Mouse (Mus musculus) cerebellum, postnatal 36 days (tissue): ENCODE measurements at regions not wholly inside any gene's neighbourhood (a gene's known extent, or its start where the extent isn't known, plus 50 kb on each side); places are given as distances from the start of the nearest gene placed in this dataset.
"Not testable (repeated sequence)": the region's sequence is repeated elsewhere in the genome, so short reads cannot be mapped to it uniquely, and the experiment has no call there.

Experiments used
- DNase-seq, 2 experiments: peaks; one replicate each; pipeline ENCODE4 v3.0.0; 2021 to 2022; ENCODE audit warnings: mixed read lengths in 2 of 2

DNA sequence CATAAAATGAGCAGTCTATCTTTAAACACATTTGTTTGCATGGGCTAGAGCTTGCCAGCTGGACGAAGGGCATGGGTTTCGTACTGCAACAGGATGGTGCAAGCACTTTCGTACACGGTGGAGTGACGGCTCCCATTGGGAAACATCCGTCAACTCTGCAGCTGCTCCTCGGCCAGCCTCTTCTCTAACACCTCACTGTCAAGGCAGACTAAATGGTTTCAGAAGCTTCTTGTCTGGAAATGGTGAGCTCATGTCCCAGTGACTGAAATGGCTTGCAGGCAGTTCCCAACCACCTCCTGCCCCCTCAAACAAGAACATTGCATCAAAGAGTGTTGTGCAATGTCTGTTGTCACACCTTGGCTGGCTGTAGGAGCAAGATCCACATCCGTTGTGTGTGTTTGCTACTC is 163.4 kb downstream of the Trib2 start:
- no peak for DNase-seq

DNA sequence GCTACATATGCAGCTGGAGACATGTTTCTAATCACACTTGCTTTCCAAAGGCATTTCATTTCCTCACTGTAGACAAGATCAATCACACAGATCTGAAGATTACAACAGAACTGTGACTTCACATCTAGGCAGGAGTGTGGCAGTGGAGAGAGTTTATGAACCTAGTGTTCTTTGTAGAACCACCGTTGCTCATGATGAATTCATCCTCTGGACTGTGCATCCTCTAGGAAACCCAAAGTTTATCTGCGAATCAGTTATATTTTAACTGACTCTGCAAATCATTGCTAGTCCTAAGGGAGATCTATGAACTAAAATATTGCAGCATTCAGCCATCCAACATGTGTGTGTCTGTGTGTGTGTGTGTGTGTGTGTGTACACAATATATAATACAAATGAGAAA is 165.4 kb downstream of the Trib2 start:
- no peak for DNase-seq

DNA sequence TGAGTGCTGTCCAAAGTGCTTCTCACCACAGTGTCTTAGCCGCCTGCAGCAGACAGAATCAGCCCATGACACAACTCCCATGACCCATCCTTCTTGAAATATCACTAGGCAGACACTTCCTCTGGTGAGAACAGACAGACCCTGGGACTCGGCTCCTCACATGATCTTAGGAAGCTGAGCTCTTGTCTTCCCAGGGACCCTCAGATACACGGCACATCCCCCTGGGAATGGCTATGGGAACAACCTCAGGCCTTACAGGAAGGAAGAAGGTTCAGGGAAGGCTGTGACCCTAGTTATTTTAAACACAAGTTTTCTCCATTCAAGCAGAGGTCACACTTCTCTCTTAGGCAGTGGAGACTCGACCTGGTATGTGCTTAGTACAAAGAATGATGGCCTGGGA is 166.8 kb downstream of the Trib2 start:
- DNase-seq, result no peak

DNA sequence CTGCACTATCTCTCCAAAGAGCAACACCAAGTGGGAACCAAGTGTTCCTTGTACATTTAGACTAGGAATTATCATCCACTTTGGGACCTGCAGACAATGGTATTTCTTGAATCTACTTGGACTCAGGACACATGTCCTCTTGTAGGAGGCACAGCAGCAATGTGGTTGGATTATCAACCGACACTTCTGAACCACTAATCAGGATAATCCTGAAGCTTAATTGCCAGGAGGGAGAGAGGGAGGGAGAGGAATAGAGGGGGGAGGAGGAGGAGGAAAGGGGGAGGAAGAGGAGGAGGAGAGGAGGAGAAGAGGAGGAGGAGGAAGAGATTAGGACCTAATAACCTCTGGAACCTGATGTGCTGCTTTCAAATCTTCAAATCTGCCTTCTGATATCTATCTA is 167.5 kb downstream of the Trib2 start:
- DNase-seq, result no peak

DNA sequence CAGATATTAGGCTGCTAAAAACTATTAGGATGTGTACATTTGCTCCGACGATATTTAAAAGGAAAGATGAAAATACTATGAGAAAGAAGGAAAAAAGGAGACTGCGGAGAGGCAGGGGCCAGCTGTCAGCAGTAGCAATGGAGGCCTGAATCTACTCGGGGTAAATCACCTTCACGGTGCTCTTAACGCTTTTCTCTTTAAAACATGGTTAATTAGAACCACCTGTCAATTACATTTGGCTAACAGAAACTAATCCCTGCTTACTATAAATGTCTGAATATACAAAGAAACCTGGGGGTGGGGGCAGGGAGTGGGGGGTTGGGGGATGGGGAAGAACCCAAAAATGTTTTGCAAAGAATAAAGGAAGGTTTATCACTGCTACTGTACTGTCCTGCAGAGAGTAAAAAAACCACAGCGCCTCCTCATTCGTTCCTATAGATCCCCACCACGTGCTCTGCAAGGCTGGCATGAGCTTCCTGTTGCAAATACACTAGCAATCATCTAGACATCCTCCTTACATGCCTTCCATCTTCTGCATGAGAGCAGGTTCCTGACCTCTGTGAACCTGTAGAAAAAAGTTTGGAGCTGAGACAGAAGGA is 172.5 kb downstream of the Trib2 start:
- no peak for DNase-seq

DNA sequence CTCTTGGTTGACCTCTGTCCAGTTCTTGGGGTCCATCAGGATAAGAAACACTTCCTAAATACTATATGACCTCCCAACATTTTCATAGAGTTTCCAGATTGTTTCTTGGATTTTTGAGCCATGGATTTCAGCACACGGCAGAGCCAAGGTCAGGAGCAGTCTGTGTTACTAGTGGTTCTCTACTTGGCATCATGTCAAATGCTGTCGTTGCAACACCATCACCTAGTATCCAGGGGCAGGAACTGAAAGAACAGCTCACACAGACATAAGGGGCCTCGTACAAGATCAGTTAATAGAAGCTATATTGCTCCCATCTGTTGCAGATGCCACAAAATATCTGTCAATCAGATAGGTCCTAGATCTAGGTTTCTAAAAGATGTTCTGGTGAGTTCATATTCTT is 173.1 kb downstream of the Trib2 start:
- DNase-seq, result no peak

DNA sequence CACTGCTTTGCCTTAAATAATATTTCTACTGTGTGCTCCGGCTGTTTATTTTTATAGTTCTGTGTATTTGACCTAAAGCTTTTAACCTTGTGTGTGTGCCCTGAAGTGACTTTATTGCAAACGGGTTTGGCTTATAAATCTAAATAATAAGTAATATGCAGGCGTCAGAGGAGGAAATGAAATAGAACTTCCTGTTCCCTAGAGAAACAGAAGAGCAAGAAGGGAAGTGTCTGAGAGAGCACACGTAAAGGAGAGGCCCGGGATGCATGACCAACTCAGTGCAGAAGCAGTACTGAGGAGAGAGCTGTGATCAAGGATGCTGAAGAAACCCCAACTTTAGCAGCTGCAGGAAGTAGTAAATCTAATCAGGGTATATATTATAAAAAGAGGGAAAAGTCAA is 176.4 kb downstream of the Trib2 start:
- DNase-seq, result no peak

DNA sequence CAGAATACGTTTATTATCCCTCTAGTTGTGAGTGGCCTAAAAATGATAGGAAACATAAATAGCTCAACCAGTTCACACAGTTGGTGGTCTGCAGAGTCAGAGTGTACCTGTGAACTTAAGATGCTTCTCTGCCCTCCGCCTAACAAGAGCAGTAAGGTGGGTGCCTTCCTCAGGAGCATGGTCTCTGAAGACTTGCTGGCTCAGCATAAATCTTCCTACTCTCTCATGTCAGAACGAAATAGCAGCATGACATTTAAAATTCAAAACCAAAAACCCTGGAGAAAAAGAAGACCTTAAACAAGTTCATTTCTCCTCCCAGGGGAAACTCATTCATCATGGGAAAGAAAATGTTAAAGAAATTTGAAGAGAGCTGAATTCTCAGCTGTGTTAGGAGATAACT is 186.8 kb downstream of the Trib2 start:
- DNase-seq, result no peak

DNA sequence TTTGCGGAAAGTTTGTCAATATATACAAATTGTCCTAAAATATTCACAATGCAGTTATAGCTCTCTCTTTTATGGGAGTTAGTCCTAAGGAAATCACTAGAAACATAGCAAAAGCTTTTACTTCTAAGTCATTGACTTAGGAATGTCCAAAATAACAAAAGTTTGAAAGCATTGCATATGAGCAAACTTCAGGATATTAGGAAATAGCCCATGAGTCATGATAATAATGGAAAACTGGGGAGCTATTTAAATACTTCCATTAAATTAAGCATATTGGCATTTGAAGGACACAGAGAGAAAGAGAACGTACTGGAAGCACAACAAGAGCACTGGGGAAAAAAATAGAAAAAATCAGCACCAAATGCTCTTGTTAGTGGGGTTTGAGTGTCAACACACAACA is 197.2 kb downstream of the Trib2 start:
- no peak for DNase-seq

DNA sequence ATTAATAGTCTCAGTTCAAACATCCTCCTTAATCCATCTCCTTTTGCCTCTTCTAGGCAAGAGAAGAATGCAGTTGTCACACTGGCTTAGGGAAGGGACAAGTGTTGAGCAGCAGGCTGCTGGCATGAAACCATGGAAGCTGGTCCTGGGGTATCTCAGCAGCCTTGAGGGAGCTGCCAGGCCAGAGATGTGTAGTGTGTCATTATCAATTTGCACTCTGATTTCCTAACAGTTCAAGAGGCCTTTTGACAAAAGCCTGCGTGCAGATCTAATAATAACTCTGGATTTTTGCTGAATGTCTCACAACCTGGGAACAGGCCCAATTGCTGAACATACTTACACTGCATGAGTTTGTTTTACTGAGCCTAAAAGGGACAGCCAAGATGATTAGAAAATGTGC is 199.4 kb downstream of the Trib2 start:
- DNase-seq, result no peak

DNA sequence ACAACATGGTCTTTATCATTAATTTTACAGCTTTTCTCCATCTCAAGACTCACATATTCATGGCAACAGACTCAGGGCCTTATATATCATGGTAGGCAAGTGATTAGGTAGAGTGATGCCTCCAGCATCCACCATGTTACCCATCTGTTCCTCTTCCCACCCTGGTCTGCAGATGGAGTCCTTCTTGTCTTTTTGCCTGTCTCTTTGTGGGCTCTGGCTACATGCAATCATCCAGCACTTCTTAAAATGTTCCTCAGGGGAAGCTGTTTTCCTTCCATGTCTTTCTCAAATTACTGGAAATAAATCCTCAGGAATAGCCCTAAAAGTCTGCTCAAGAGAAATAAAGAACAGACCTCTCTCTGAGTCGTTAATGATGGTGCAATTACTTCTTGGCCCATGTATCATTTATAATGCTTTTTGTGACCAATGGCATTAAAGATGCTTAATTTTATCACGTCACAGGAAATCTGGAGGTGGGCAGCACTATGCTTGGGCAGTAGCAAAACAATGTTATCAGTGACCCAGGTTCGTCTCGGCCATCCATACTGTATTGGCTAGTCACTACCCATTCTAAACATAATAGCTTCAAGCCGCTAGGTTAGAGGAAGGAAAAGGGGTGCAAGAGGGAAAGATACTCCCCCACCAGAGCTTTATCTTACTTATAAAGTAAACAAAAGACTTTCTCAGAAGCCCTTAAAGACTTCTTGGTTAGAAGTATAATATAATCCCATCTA is 204.7 kb downstream of the Trib2 start:
- no peak for DNase-seq

DNA sequence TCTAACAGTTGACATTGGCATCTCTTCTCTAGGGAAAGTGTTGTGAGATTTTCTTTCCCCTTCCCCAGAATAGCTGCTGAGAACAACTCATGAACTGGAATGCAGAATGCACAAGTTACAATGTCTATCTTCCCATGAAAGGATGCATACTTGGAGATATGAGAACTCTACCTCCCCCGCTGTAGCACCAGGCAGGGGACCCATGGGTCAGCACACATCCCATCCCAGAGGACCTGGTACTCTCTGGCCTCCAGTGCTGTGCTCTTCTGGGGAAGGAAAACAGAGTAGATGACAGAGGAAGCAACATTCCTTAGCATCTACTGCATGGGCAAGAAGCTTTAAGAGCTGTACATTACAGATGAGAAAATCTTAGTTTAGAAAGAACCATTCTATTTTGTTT is 209.6 kb downstream of the Trib2 start:
- no peak for DNase-seq

DNA sequence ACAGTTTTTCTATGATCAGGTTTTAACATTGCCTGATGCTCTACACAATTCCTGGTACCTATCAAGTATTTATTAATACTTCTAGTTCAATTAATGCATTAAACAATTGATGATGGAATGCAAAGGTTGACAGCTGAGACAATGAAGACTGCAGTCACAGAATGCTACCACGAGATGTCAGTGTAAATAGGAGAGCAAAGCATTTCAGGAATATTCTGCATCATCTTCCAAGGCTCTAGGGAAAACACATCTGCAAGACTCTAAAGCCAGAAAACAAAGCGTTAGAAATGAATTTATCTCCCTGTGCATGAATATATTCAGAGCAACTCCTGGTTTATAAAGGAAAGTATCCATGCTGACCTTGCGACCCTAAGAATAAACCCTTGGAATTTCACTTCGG is 210.6 kb downstream of the Trib2 start:
- no peak for DNase-seq

DNA sequence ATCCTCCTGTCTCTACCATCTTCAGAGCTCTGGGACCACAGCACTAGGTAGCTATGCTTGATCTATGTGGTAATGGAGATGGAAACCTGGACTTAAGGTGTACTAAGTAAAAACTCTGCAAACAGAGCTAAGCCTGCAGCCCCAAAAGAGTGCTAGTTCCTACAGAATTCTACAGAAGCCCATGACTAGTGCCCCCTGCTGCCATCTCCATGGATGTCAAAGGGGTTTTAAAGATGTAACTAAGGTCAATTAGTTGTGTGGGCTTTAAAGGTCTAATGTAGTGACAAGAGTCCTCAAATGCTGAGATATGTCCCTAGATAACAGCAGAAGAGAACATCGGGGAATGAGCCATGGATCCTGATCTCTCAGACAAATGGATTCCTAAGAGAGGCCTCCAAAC is 212.1 kb downstream of the Trib2 start:
- no peak for DNase-seq

DNA sequence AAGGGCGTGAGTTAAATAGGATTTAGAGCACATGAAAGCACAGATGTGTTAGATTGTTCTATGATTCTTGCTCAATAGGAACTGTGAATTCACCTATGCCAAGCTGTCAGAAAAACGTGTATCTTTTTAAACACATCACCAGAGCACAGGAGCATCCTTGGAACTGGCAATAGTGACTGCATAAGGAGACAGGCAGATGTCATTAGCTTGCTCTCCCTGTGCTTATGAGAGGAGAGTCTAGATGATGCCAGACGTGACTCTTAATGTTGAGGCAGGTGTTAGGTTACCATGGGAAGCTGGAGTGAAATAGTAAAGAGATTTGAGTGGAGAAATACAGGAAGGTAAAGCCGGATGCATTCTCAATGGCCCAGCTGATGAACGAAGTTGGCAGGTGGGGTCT is 212.8 kb downstream of the Trib2 start:
- no peak for DNase-seq

DNA sequence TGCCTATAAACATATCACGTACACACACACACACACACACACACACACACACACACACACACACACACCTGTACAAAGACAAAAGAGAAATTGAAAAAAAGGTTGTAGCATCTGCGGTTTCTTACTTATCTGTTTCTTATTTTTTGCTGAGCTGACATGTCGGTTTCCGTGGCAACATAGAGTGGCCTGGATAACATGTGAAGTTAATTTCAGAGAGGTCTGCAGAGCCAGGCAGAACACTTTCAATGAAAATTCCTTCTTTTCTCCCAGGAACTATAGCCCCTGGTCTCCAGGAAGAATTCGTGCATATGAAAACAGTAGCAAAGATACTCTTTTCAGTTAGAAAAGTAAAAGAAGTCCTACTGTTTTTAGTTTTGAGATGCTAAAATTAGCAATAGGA is 213.4 kb downstream of the Trib2 start:
- no peak for DNase-seq

DNA sequence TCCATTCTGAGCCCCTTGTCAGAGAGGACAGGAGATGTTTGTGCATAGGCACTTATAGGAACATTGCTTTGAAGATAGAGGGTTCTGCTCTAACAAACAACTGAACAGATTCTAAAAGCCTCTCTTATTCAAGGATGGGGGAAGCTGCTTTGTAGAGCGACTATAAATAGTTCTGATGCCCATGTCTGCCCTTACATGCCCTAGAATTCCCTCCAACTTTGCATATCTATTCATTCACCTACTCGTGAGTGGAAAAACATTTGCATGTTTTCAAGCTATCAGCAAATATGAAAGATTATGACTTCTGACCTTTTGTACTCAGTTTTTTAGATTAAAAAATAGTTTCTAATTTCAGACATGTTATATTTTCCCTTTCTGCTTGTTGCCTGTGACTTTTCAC is 222.0 kb downstream of the Trib2 start:
- no peak for DNase-seq

DNA sequence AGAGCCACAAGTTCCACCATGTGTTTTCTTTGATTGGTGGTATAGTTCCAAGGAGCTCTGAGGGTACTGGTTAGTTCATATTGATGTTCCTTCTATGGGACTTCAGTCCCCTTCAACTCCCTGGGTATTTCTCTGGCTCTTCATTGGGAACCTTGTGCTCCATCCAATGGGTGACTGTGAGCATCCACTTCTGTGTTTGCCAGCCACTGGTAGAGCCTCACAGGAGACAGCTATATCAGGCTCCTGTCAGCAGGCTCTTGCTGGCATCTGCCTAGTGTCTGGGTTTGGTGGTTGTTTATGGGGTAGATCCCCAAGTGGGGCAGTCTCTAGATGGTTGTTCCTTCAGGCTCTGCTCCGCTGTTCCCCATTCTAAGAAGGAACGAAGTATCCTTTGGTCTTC is 228.9 kb downstream of the Trib2 start:
- DNase-seq, result not testable (repeated sequence)

DNA sequence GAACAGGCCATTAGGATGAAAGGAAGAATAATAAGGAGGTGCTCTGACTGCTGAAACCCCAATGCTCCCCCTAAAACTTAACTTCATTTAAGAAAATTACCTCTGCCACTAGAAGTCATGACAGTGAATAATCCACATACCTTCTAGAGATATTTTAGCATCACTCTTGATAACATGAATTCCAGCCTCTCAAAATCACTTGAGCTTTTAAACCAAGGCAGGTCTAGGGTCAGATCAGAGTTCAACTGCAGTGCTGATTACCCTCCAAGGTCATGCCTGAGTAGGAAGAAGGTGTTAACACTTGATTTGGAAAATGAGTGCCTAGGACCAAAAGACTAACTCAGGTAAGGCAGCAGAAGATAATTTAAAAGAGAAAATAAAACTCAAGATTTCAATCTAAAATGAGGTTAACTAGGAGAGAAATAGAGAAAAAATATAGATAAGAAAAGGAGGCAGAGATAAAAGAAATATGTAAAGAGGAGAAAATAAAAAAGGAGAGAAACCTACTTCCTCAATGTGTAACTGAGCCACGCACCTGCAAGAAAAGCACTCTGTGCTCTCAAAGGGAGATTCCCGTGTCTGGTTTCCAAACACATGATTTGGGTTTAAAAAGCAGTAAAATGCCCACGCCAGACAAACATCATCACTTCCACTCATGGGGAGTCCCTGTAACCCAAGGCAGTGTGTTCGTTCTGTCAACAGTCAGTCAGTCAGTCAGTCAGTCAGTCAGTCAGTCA is 229.8 kb downstream of the Trib2 start:
- DNase-seq, result no peak

DNA sequence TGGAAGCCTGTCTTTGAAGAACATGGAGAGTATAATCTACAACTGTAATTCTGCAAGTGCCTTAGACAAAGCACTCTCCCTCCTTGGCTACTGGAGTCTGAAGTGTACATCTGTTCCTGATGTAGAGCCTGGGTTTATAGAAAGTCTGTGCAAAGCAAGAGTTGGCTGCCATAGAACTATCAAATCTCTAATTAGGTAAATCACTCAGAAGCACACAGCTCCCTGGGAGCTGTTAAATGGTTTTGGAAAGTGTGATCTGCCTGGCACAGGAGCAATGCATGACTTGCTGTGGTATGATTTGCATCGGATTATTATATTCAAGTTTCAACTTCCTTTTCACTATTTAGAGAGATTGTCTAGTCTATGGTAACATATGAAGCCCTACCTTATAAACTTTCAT is 230.9 kb downstream of the Trib2 start:
- no peak for DNase-seq

DNA sequence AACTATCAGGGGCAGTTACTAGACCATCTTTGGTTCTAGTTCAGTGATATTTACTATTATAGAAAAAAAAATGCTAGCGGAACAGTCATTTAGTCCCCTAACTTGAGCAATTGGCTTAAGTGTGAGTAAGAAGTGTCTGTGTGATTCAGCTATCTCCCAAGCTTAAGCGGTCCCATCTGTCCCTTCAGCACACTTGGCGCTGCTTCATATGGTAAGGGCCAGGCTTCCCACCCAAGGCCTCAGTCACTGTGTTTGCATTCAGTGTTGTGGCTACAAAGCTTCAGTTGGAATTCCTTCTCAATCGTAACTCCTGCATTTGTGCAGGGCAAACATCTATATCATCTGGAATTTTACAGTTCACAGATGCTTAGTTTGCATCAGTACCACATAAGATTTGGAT is 232.0 kb downstream of the Trib2 start:
- DNase-seq, result no peak

DNA sequence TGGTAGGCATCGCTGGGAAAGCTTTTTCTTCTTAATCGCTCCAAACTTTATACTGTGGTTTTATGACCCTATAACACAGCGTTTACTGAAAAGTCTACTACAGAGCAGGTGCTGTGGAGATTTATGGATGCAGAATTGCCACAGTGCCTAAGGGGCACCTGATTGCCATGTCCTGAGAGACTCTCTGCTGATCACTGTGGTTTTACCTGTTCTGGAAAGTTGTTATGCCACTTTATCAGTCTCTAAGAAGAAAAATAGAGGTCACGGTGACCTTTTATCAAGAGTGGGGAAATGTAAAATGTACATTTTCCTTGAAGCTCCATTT is 250.0 kb downstream of the Trib2 start:
- no peak for DNase-seq

DNA sequence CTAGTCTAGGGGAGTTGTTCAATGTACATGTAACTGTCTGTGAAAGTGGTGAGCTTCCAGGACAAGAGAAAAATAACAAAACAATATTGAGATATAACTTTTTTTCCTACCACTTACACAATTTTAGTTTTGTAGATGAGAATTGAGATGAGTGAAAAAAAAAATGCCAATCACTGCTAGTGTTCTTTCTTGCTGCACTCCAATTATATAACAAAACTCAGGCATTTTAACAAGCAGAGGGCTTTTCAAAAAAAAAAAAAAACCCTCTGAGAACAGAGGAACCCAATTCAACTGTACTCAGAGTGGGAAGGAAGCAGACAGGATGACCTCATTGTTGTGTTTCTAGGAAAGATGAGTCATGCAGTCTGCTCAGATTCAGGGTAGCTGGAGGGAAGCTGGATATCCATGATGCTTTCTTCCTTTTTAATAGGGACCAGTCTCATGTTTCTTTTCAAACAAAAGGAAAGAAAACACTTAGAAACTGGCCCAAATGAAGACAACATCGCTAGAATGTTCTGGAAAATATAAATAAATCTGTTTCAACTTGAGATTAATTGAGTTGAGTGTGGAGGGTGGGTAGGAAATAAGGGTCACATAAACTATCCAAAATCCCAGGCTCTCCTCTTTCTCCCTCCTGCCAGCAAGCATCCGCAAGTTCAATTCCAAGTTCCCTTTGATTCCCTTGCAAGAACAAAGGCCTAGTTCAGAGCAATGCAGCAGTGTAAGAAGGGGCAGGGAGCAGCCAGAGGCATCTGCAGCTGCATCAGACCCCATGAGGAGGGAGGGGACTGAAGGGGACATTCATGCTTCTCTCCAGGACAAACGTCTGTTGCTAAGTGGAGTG is 250.6 kb downstream of the Trib2 start:
- no peak for DNase-seq

DNA sequence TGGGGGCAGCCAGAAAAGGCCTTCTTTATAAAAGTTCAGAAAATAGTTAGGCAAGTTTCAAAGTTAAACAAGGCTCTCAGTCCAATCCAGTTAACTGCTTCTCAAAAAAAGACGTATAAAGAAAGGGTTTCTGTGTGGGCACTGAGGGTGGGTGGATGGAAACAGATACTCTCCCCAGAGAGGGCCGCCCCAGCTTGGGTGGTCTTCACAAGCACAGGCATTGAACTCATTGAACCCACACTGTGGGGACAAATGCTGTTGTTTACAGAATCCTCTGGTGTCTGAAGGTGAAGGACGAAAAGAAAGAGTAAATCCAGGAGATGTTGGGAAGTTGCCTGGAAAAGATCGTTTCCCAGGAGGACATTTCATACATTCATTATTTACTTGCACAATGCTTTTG is 253.9 kb downstream of the Trib2 start:
- no peak for DNase-seq
